Mouse (Mus musculus) large intestine, adult 2 months (tissue): ENCODE data around the gene Gimap9. TPM values are rescaled to one million over a fixed set of nuclear protein-coding genes. Genes with fewer than 3 reads are reported as not detected.

Experiments
- polyA plus RNA-seq: library from polyadenylated mRNA; depleted of rRNA; stranded (reverse); fragments of >200 nt; gene quantifications from 2 replicates; pipeline ENCODE4 v1.2.3, GENCODE M21; 2012; rRNA removed

The Gimap9 gene
- polyA plus RNA-seq, 1 experiment, result 8.2 TPM

Other genes starting within 250 kb of the Gimap9 start
- 13.2 and 19.4 TPM in 2 replicates for gene Zfp467, start 230.3 kb upstream of the Gimap9 start, polyA plus RNA-seq
- gene Sspo, start 227.9 kb upstream of the Gimap9 start, polyA plus RNA-seq, result 1.0 and 1.1 TPM in 2 replicates
- gene Atp6v0e2, start 138.5 kb upstream of the Gimap9 start, polyA plus RNA-seq, result 41.1 and 45.9 TPM in 2 replicates
- 12.1 and 17.2 TPM in 2 replicates for gene Lrrc61, start 121.3 kb upstream of the Gimap9 start, polyA plus RNA-seq
- 80.9 and 95.3 TPM in 2 replicates for gene Rarres2, start 103.3 kb upstream of the Gimap9 start, polyA plus RNA-seq
- gene Gm45021, start 86.5 kb upstream of the Gimap9 start, polyA plus RNA-seq, result not detected in 2 replicates
- gene Repin1, start 82.2 kb upstream of the Gimap9 start, polyA plus RNA-seq, result 8.5 and 9.5 TPM in 2 replicates
- not detected in 2 replicates for gene Gm44965, start 82.2 kb upstream of the Gimap9 start, polyA plus RNA-seq
- gene Zfp775, start 74.1 kb upstream of the Gimap9 start, polyA plus RNA-seq, result 1.6 and 1.9 TPM in 2 replicates
- 0.52 and 0.63 TPM in 2 replicates for gene AI854703, start 49.4 kb upstream of the Gimap9 start, polyA plus RNA-seq
- 2.6 and 4.5 TPM in 2 replicates for gene Gimap8, start 28.9 kb upstream of the Gimap9 start, polyA plus RNA-seq
- 20.7 and 24.6 TPM in 2 replicates for gene Gimap4, start 8.4 kb downstream of the Gimap9 start, polyA plus RNA-seq
- gene Gimap6, start 32.1 kb downstream of the Gimap9 start, polyA plus RNA-seq, result 11.9 and 12.3 TPM in 2 replicates
- 0.17 TPM in 1 of 2 replicates, not detected in the other for gene Gm28053, start 42.5 kb downstream of the Gimap9 start, polyA plus RNA-seq
- gene Gimap7, start 42.5 kb downstream of the Gimap9 start, polyA plus RNA-seq, result 4.7 and 5.0 TPM in 2 replicates
- 12.2 and 13.9 TPM in 2 replicates for gene Gimap1, start 62.9 kb downstream of the Gimap9 start, polyA plus RNA-seq
- gene Gimap5, start 70.1 kb downstream of the Gimap9 start, polyA plus RNA-seq, result 13.0 and 15.0 TPM in 2 replicates
- gene Gimap3, start 94.7 kb downstream of the Gimap9 start, polyA plus RNA-seq, result 22.1 and 22.2 TPM in 2 replicates
- 121 and 133 TPM in 2 replicates for gene Tmem176a, start 164.8 kb downstream of the Gimap9 start, polyA plus RNA-seq
- 338 and 348 TPM in 2 replicates for gene Tmem176b, start 165.4 kb downstream of the Gimap9 start, polyA plus RNA-seq
- 312 and 658 TPM in 2 replicates for gene Aoc1, start 196.8 kb downstream of the Gimap9 start, polyA plus RNA-seq